Mouse (Mus musculus) olfactory bulb, adult 2 months (tissue): ENCODE results near the gene Vcp.
A peak's percentile ranks its signal among the peaks of the same experiment; 100 is the strongest.

Experiments used
- CTCF ChIP-seq: fragments of 200-500 bp; IDR thresholded peaks from 2 replicates; pipeline ENCODE4 v1.5.1; 2012; ENCODE audit warnings: low read depth, mild to moderate bottlenecking, low read length, moderate library complexity; ENCODE audit not compliant: insufficient read depth
- POLR2A ChIP-seq: fragments of 200-500 bp; IDR thresholded peaks from 2 replicates; pipeline ENCODE4 v1.6.1; 2012; ENCODE audit warnings: mild to moderate bottlenecking, low read depth, low read length, moderate library complexity; ENCODE audit not compliant: insufficient read depth

DNA sequence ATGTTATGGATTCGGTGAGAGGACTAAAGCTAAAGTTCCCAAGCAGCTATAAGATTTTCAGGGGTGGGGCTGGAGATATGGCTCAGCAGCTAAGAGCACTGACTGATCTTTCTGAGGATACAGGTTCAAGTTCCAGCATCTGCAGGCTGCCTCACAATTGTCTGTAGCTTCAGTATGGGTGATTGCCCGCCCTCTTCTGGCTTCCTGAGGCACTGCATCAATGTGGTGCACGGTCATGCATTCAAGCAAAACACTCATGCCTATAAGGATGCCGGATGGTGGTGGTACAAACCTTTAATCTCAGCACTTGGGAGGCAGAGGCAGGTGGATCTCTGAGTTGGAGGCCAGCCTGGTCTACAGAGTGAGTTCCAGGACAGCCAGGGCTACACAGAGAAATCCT is 38.7 kb downstream of the Vcp start:
- TF ChIP-seq POLR2A = no peak
- peak; percentile 55; the same call in 1 of the 2 replicates for TF ChIP-seq CTCF
